Mouse (Mus musculus): ENCODE data around the gene Lrp2.

GRCm38 (mm10) chr2:69585191-69585885 is 527 bp downstream of the Lrp2 start:
- TF ChIP-seq CTCF (IDR thresholded peaks at IDR 0.05; ENCODE audit: insufficient read depth, low read length) (no peak), POLR2A (IDR thresholded peaks at IDR 0.05; ENCODE audit: borderline replicate concordance, extremely low read depth, low read depth, low read length) (no peak)

Measured in lung, adult 2 months (tissue).